Mouse (Mus musculus): ENCODE data around the gene Klrb1c.
A peak's percentile ranks its signal among the peaks of the same experiment; 100 is the strongest.
"Not testable (repeated sequence)": the region's sequence is repeated elsewhere in the genome, so short reads cannot be mapped to it uniquely, and the experiment has no call there.

The Klrb1c gene

GRCm38 (mm10) chr6:128754748-128755401, 34.1 kb downstream of the Klrb1c start:
- peak in 1 of 2 experiments; percentile 11 for DNase-seq

- DNase-seq = peak; percentile 19 to 39
These were observed 34.8 kb downstream of the Klrb1c start for GRCm38 (mm10) chr6:128754265-128754664.

GRCm38 (mm10) chr6:128753610-128754224, 35.3 kb downstream of the Klrb1c start:
- peak; percentile 93 to 96 for DNase-seq

DNA sequence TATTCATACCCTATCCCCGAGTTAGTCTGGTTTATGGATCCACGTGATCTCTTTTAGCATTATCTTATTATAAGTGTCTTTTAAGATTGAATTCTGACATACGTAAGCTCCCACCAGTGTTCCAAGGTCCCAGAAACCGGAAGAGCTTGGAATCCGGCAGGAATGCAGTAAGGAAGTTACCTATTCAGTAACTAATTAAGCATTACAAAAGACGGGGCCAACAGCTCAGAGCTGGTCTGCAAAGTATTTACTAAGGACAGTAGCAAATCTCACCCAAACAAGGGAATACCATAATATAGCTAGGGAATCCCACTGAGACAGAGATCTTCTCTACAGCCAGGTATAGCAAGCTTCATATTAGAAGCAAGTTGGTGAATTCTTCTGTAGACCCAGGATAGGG, 42.0 kb downstream of the Klrb1c start:
- not testable (repeated sequence) for DNase-seq

- DNase-seq = no peak
These were observed 51.6 kb downstream of the Klrb1c start for GRCm38 (mm10) chr6:128737445-128737844.

GRCm38 (mm10) chr6:128736100-128736499, 52.9 kb downstream of the Klrb1c start:
- peak; percentile 34 to 42 for DNase-seq

DNA sequence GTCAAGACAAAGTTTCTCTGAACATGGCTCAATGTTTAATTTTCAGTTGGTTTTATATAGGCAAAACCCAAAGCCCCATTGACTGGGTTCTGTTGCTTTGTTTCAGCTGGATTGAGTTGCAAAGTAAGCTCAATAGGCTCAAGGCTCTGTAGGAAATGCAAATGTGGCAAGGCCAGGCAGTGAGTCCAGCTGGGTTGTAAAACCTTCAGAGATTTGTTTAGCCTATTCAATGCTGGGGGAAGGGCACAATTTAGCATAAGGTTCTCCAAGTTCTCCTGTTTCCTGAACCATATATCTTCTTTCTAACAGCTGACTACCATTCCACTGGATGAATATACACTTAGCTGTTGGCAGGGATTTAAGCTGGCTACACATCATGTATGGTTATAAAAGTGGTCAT, 54.1 kb downstream of the Klrb1c start:
- no peak for DNase-seq

GRCm38 (mm10) chr6:128733908-128734679, 54.9 kb downstream of the Klrb1c start:
- DNase-seq = no peak

GRCm38 (mm10) chr6:128732032-128732431, 57.0 kb downstream of the Klrb1c start:
- DNase-seq = no peak
